8 mouse cellular contexts compared by ENCODE assay signal in genomic region chr11:85233676-85234210, GRCm38 (mm10). TPM values are rescaled to one million over a fixed set of nuclear protein-coding genes. Genes with fewer than 3 reads are reported as not detected.
DNase-seq lines count a peak whose midpoint lies in the region; ATAC-seq lines count a peak whose summit lies in the region.

No protein-coding gene starts in this region.

- peaks cover 6% of the 10 kb centered on the region; the same call in 1 of the 2 replicates for H3K36me3 ChIP-seq in forebrain, embryonic 13.5 days (ENCODE audit: poor library complexity, severe bottlenecking)
- no peaks in the 10 kb centered on the region for H3K36me3 ChIP-seq in limb, embryonic 11.5 days (ENCODE audit: control insufficient read depth, insufficient read depth, low read length)
- H3K36me3 ChIP-seq in neural tube, embryonic 14.5 days (ENCODE audit: control insufficient read depth, insufficient read depth, low read length): no peaks in the 10 kb centered on the region; the same call in 1 of the 2 replicates

- H3K9me3 ChIP-seq in forebrain, embryonic 13.5 days (replicated peaks): no peaks in the 10 kb centered on the region
- H3K9me3 ChIP-seq in limb, embryonic 11.5 days (ENCODE audit: control insufficient read depth, low read length): no peaks in the 10 kb centered on the region
- H3K9me3 ChIP-seq in neural tube, embryonic 14.5 days (ENCODE audit: control insufficient read depth, low read length): no peaks in the 10 kb centered on the region

- peak overlapping the region; percentile 89 for H3K9ac ChIP-seq in forebrain, embryonic 13.5 days
- H3K9ac ChIP-seq in limb, embryonic 11.5 days (ENCODE audit: low read length): peak overlapping the region; percentile 95
- peak overlapping the region; percentile 98 for H3K9ac ChIP-seq in neural tube, embryonic 14.5 days (replicated peaks; ENCODE audit: low read depth, low read length)

- peak overlapping the region; percentile 73 for H3K4me2 ChIP-seq in forebrain, embryonic 13.5 days
- peak overlapping the region; percentile 72 for H3K4me2 ChIP-seq in limb, embryonic 11.5 days (ENCODE audit: low read depth, severe bottlenecking)
- peak overlapping the region; percentile 48 for H3K4me2 ChIP-seq in neural tube, embryonic 14.5 days (ENCODE audit: low read depth, low read length)

- peak; percentile 22 for DNase-seq in adrenal gland, adult 2 months
- no peak for DNase-seq in adrenal gland, postnatal 25 days
- DNase-seq in 3T3-L1 (ENCODE audit: low read depth, low spot score): peak; percentile 43
- no peak for DNase-seq in limb, embryonic 11.5 days (ENCODE audit: low spot score)
- no peak for DNase-seq in cerebellum, postnatal 25 days
- no peak for DNase-seq in urinary bladder, adult 2 months (ENCODE audit: low spot score)

- 12% methylated on average over 9 of the region's 9 CpGs for WGBS in forebrain, embryonic 13.5 days
- WGBS in limb, embryonic 11.5 days: 18% methylated on average over 9 of the region's 9 CpGs
- WGBS in neural tube, embryonic 14.5 days: 14% methylated on average over 9 of the region's 9 CpGs

- no peaks in the 10 kb centered on the region for H3K27me3 ChIP-seq in forebrain, embryonic 13.5 days
- H3K27me3 ChIP-seq in limb, embryonic 11.5 days (ENCODE audit: control insufficient read depth, insufficient read depth, low read length): no peaks in the 10 kb centered on the region
- no peaks in the 10 kb centered on the region for H3K27me3 ChIP-seq in neural tube, embryonic 14.5 days (ENCODE audit: control insufficient read depth, insufficient read depth, low read length)

- H3K27ac ChIP-seq in forebrain, embryonic 13.5 days: peak overlapping the region; percentile 97; the same call in 1 of the 2 replicates
- H3K27ac ChIP-seq in limb, embryonic 11.5 days (replicated peaks; ENCODE audit: low read depth, low read length): no peak overlapping the region
- no peak overlapping the region for H3K27ac ChIP-seq in neural tube, embryonic 14.5 days (ENCODE audit: low read depth, low read length)

- H3K4me3 ChIP-seq in forebrain, embryonic 13.5 days: peak overlapping the region; percentile 77
- H3K4me3 ChIP-seq in limb, embryonic 11.5 days (ENCODE audit: low read depth, low read length): peak overlapping the region; percentile 94
- peak overlapping the region; percentile 97 for H3K4me3 ChIP-seq in neural tube, embryonic 14.5 days (ENCODE audit: low read depth, low read length)

- no peak for ATAC-seq in forebrain, embryonic 13.5 days
- ATAC-seq in limb, embryonic 11.5 days (ENCODE audit: insufficient number of reproducible peaks, low FRiP score, low TSS enrichment, low read depth): no peak
- ATAC-seq in neural tube, embryonic 14.5 days (ENCODE audit: low read depth): no peak

- H3K4me1 ChIP-seq in forebrain, embryonic 13.5 days: peaks cover 20% of the 10 kb centered on the region
- H3K4me1 ChIP-seq in limb, embryonic 11.5 days (ENCODE audit: control insufficient read depth, insufficient read depth, low read length): no peaks in the 10 kb centered on the region; the same call in 1 of the 2 replicates
- peaks cover 16% of the 10 kb centered on the region for H3K4me1 ChIP-seq in neural tube, embryonic 14.5 days (ENCODE audit: control insufficient read depth, insufficient read depth, low read length)

RNA-seq across cellular contexts. Expression of gene Appbp2, which starts 1.2 kb away (rescaled TPM):
- total RNA-seq in adrenal gland, adult 2 months (2021): 10 to 100 TPM; 34.8 to 41.6 TPM
- polyA plus RNA-seq in adrenal gland, adult 2 months (2012; rRNA removed): 17.6 and 20.3 TPM in 2 replicates
- total RNA-seq in adrenal gland, postnatal 25 days (2021): 43.1 and 56.9 TPM in 2 replicates
- polyA plus RNA-seq in forebrain, embryonic 13.5 days (2015; fragmentation: Nextera tagmentation; extraction: Ambion mirVana): 46.3 and 49.3 TPM in 2 replicates
- polyA plus RNA-seq in limb, embryonic 11.5 days (2014; fragmentation: Nextera tagmentation; extraction: Ambion mirVana): 49.7 and 50.4 TPM in 2 replicates
- polyA plus RNA-seq in neural tube, embryonic 14.5 days (2014; fragmentation: Nextera tagmentation; extraction: Ambion mirVana): 61.0 and 63.7 TPM in 2 replicates
- polyA plus RNA-seq in urinary bladder, adult 2 months (2012; rRNA removed): 20.7 and 22.4 TPM in 2 replicates

Comparison
In these comparisons a context has a peak if more than half of its experiments do, and no peak if none do; other contexts are left out.
1. DNase-seq: peak in adrenal gland, adult 2 months (single experiment) and 3T3-L1 (single experiment); none in adrenal gland, postnatal 25 days (single experiment), limb, embryonic 11.5 days (single experiment), cerebellum, postnatal 25 days (0 of 2) and urinary bladder, adult 2 months (single experiment).
2. Peak in every context shown above with its lines, with median percentiles within 50 percentile points of each other: H3K4me2 ChIP-seq, H3K4me3 ChIP-seq and H3K9ac ChIP-seq.